Mouse (Mus musculus) right cerebral cortex, postnatal 25 days (tissue): ENCODE measurements around the gene Dynlrb1.

Experiments used
- DNase-seq: peaks from one replicate; pipeline ENCODE4 v3.0.0; 2022

Dynlrb1 gene

DNA sequence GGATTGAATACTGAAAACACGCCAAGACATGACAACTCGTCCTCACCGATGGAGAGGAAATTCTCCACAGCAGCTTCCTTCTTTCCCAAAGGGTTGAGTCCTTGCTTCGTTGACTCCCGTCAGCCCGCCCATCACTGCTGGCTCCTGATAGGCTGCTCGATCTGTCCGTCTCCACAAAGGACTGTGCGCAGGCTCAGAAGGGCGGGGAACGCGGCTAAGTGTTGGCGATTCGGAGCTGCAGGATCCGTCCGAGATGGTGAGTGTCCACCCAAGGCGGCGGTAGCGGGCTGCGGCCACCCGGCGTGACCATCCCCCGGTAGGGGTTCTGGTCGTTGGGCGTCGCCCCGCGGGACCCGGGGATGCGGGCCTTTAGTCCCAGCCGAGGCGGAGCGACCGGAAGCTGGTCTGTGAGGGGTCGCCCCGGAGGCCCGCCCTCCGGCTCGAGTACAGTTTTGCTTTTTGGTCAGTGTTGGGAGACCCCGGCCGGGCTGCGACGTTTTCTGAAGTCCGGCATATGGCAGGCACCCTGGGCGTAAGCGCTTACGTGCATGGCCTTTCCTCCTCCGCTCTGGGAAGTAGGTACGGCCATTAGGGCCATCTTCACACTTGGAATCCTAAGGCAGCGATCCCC lies at the start of gene Dynlrb1:
Dynlrb1 (plus strand) TSS at position 172 of the 631 bp plus-strand sequence.
- DNase-seq: peak; percentile 99

DNA sequence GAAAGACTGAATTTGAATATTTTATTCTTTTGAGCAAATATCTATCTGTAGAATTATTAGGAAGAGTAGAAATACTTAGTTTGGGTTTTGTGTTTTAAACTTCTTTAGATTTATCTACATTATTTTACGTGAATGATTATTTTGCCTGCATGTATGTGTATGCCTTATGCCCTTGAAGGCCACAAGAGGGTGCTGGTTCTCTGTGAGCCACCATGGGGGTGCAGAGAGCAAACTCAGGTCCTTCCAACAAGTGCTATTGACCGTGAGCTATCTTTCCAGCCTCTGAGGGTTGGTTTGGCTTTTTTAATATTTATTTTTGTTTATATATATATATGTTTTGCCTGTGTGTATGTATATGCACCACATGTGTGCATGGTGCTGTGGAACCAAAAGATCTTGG lies 28.9 kb upstream of the Dynlrb1 start:
- DNase-seq: no peak

DNA sequence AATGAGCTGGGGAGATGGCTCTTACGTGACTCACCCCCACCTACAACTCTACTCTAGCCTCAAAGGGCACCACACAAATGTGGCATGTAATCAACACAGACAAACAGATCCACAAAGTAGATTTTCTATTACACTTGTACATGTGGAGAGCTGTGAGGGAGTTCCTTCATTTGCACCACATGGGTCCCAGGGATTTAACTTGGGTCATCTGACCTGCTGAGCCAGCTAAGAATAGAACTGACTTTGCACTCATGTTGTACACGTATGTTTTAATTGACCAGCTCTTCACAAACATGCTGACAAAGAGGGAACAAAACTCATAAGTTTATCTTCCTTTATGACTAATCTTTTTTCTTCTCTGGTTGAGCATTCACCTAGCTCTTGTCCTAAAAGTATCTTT lies 13.2 kb upstream of the Dynlrb1 start:
- DNase-seq: no peak

GRCm38 (mm10) chr2:155224721-155225120 lies 11.6 kb upstream of the Dynlrb1 start:
- DNase-seq: no peak

DNA sequence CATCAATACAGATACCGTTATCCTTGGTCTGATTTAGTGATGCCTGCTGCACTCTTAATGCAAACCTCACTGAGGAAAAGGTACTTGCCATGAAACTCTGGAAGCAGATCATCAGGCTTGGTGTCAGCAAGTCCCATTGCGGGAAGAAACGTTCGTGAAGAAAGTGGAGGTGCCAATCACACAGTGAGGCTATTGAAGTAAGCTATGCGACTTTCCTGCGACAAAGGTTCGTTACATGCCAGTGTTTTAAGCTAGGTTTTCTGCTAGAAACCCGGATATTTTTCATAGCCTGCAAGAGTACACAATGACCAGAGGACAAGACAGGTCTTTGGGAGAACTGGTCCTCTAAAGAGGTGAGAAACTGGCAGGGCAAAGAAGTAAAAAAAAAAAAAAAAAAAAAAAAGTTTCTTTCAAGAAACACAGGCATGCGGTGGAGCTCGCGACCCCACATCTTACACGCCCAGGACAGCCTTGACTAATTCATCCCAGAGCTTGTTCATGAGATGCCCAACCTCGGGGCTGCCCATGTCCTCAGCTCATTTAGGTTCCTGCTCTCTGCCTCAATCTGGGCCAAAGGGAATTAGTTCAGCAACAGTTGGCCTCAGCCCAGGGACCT lies 479 bp upstream of the Dynlrb1 start:
- DNase-seq: no peak

DNA sequence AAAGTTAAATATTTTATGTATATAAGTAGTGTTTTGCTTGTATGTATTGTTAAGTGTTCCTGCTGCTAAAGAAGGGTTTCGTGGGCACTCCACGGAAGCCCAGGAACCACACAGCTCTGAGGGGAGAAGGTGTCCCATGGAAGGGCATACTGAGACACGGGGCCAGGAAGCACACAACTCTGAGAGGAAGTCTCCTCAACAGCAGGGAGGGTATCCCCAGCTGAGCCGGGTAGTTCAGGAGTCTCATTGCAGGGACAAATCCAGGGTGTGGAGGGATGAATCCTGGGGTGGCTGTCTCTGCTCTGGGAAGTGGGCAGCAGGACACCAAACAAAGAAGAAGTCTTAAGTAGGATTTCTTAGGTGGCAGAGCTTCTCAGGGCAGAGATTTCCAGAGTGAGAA lies 943 bp downstream of the Dynlrb1 start:
- DNase-seq: no peak

DNA sequence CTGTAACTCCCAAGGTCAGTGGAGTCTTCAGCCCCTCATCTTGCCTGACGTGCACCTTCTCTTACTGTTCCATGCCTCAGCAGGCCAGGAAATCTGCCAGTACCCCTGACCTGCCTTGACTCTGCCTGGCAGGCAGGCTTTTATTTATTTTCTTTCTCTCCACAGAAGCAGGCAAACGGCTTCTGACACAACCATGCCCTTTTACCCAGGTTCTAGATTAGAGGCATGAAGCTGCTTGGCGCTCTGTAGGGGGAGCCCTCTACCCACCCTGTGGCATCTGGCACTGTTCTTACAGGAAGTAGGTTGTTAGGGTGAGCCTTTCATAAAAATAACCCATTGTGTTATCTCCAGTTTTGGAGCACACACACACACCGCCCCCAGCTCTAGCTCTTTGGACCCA lies 4.6 kb downstream of the Dynlrb1 start:
- DNase-seq: no peak

DNA sequence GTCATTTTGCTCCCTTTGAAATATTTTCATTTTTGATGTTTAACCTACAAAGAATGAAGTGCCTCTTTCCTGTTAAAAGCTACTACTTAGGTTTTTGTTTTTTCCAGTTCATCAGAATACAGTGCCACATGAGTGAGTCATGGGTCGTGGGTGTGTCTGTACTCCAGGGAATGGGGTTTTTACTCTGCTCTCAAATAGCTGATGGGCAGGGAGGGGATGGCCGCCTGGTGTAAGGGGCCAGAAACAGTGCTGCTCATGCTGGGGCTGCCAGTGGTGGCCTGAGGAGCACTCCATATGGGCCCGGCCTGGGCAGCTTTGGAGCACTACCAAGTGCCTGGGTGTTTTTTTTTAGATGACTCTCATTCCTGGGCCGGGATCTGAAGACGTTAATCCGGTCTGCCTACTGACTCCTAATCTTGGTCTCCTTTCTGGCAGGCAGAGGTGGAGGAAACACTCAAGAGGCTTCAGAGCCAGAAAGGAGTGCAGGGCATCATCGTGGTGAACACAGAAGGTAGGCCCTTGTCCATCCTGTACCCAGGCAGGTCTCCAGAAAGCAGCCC lies 6.0 kb downstream of the Dynlrb1 start:
- no peak for DNase-seq

GRCm38 (mm10) chr2:155246231-155246630 lies 9.9 kb downstream of the Dynlrb1 start:
- DNase-seq: no peak

DNA sequence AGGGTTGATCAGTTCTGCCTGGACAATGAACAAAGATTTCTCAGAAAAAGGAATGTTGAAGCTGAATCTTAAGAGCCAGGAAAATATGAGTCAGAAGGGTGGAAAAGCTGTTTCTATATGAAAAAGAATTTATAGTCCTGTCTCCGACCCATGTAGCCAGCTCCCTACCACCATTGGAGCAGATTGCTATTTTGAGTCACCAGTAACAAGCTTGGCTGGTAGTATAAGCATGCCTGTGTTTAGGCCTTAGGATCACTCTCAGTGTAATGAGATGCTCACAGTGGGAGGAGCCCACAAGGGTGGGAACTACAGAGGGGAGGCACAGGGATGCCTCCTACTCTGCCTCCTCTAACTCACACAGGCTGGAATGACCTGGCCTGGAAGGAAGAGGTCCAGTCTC lies 11.9 kb downstream of the Dynlrb1 start:
- DNase-seq: no peak

DNA sequence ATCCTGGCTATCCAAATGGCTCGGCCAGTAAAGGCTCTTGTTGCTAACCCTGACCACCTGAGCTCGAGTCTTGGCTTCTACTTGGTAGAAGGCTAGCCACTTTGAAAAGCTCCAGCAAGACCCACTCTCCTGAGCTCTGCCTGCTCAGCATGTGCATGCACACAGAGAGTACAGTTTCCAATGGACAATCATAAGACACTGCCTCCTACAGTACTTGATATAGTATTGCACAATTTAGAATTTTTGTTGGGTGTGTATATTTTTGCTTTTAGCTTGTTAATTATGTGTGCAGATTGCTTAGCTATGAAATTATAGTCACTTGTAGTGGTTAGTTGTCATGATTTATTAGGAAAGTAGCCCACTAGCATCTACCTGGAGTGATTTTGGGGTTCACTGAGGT lies 12.4 kb downstream of the Dynlrb1 start:
- DNase-seq: no peak

DNA sequence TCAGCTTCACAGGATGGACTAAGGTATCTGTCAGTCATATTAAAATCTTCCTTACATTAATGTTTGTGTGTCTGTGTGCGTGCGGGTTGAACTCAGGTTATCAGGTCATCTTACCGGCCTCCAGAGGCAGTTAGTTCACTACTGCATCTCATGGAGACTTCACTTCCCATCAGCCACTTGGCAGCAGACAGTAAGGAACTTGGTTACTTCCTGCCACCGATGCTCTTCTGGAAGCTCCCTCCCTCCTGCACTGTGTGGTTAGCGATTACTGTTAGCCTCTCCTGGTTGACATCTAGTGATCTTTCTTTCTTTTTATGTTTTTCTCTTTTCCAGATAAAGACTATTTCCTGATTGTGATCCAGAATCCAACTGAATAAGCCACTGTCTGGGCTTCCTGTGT lies 13.3 kb downstream of the Dynlrb1 start:
- no peak for DNase-seq

- DNase-seq: no peak
Observed at GRCm38 (mm10) chr2:155265526-155265925, 29.2 kb downstream of the Dynlrb1 start.

- DNase-seq: no peak
Observed at GRCm38 (mm10) chr2:155266896-155267295, 30.6 kb downstream of the Dynlrb1 start.

- no peak for DNase-seq
Observed at GRCm38 (mm10) chr2:155271957-155272356, 35.6 kb downstream of the Dynlrb1 start.

GRCm38 (mm10) chr2:155272396-155273170 lies 36.2 kb downstream of the Dynlrb1 start:
- DNase-seq: no peak

GRCm38 (mm10) chr2:155273603-155274002 lies 37.3 kb downstream of the Dynlrb1 start:
- no peak for DNase-seq

DNA sequence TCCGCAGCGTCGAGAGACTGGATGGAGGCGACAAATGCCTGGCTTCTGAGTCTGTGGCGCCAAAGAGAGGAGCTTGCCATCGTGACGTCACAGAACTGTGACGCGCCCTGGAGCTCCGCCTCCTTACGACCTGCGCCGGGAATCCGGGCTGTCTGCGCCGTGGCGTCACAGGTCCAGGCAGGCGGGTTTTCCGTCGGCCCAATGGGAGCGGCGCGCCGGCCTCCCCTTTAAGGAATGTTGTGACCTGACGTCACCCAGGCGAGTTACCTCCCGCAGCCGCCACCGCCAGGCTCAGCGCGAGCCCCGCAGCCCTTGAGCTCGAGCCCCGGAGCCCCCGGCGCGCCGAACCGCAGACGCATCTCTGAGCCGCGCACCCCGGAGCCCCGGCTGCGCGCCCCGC lies 39.9 kb downstream of the Dynlrb1 start, which contains the start of gene Map1lc3a:
Map1lc3a (plus strand) TSS at position 103 of the 400 bp plus-strand sequence.
- peak; percentile 98 for DNase-seq

DNA sequence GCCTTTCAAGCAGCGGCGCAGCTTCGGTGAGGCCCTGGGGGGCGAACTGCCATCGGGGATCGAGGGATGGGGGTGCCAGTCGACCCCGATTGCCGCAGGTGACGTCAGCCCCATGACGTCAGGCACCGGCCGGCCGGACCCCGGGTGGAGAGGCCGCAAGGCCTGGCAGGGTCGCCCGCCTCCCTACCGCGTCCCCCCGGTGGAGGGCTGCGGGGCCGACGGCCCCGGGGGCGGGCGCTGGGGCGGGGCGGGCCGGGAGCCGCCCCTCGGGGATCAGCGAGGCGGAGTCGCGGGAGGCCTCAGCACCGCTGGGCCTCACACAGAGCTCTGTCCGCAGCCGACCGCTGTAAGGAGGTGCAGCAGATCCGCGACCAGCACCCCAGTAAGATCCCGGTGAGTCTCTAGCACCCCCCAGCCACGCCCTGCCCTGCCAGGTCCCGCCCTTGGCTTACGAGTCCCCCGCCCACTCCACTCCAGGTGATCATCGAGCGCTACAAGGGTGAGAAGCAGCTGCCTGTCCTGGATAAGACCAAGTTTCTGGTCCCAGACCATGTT lies 40.4 kb downstream of the Dynlrb1 start:
- no peak for DNase-seq

DNA sequence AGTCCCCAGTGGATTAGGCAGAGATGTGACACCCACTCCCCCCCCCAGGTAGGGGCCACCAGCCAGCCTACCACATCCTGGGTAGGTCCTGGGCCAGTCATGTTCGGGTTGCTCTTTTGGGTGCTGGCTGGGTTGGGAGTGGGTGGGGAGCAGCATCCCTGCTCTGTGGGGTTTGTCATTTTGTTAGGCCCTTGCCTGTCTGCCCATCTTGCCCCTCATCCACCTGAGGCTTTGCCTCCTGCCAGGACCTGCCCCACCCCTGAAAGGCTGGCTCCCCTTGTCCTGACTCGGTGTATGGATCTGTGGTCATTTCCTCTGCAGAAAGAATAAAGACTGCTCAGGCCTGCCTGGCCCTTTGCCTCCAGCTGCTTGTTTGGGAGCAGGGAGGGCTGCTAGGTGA lies 41.4 kb downstream of the Dynlrb1 start:
- no peak for DNase-seq

DNA sequence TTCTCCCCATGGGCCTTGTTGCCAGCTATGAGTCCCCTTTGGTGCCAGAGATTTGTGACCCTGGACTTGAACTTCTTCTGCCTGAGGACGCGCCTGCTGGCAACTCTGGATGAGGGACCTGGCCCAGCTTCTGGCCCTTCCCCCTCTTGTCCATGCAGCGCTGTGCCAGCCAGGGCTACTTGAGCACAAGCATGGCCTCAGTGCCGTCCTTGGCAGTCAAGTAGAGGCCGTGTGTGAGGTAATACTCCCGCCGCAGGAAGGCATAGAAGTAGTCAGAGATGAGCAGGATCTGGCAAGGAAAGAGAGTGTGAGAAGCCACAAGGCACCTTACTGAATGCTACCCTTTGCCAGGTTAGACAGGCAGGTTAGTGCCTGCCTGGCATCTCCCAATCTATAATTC lies 42.0 kb downstream of the Dynlrb1 start:
- DNase-seq: no peak

- no peak for DNase-seq
Observed at GRCm38 (mm10) chr2:155279163-155279562, 42.8 kb downstream of the Dynlrb1 start.

- no peak for DNase-seq
Observed at GRCm38 (mm10) chr2:155280116-155280515, 43.8 kb downstream of the Dynlrb1 start.
